Mouse (Mus musculus): ENCODE data around the gene Olfr792.

- TF ChIP-seq CTCF (IDR thresholded peaks at IDR 0.05; ENCODE audit: borderline replicate concordance, control insufficient read depth, extremely low read depth, insufficient read depth, low read length, poor library complexity) (no peak), POLR2A (IDR thresholded peaks at IDR 0.05; ENCODE audit: control insufficient read depth, extremely low read depth, insufficient read depth, low read length, poor library complexity) (no peak)
Measured at GRCm38 (mm10) chr10:129498192-129498591, 40.8 kb upstream of the Olfr792 start, which contains the start of gene Olfr790.

Measured in thymus, adult 2 months (tissue).